Mouse (Mus musculus) heart, embryonic 13.5 days (tissue): ENCODE measurements around the gene Hagh. TPM values are rescaled to one million over a fixed set of nuclear protein-coding genes. Genes with fewer than 3 reads are reported as not detected.

Experiments
- ATAC-seq: fragments of 200-750 bp; cut with Nextera tagmentation; 2 replicates; pipeline ENCODE4 v1.8.0; 2017; ENCODE audit warnings: moderate TSS enrichment; ENCODE audit not compliant: insufficient number of reproducible peaks, low FRiP score, low TSS enrichment; ENCODE audit errors: extremely low read depth
- H3K27ac ChIP-seq: fragments of 300-500 bp; sonication (generic); replicated peaks from 2 replicates; pipeline ENCODE4 v1.5.1; 2015; ENCODE audit warnings: moderate library complexity, mild to moderate bottlenecking, inconsistent platforms
- H3K27me3 ChIP-seq: fragments of 300-500 bp; sonication (generic); replicated peaks from 2 replicates; pipeline ENCODE4 v1.6.1; 2015; ENCODE audit warnings: mild to moderate bottlenecking, inconsistent platforms
- H3K36me3 ChIP-seq: fragments of 300-500 bp; sonication (generic); 2 replicates; pipeline ENCODE4 v1.6.1; 2015; ENCODE audit warnings: mild to moderate bottlenecking, inconsistent platforms
- H3K4me1 ChIP-seq: fragments of 300-500 bp; sonication (generic); 2 replicates; pipeline ENCODE4 v1.6.1; 2015; ENCODE audit warnings: inconsistent platforms
- H3K4me2 ChIP-seq: fragments of 300-500 bp; sonication (generic); 2 replicates; pipeline ENCODE4 v1.6.1; 2015; ENCODE audit warnings: inconsistent platforms, mild to moderate bottlenecking, moderate library complexity
- H3K4me3 ChIP-seq: fragments of 300-500 bp; sonication (generic); 2 replicates; pipeline ENCODE4 v1.5.1; 2015; ENCODE audit warnings: moderate library complexity, mild to moderate bottlenecking, inconsistent platforms
- H3K9ac ChIP-seq: fragments of 300-500 bp; sonication (generic); 2 replicates; pipeline ENCODE4 v1.6.1; 2015; ENCODE audit warnings: inconsistent platforms, mild to moderate bottlenecking, moderate library complexity
- H3K9me3 ChIP-seq: fragments of 300-500 bp; sonication (generic); 2 replicates; pipeline ENCODE4 v1.6.1; 2016; ENCODE audit warnings: inconsistent platforms
- WGBS: fragments of 180-500 bp; shearing (Covaris S2); methylation state at CpG from one replicate; pipeline ENCODE4 v1.1.7; 2015; ENCODE audit warnings: mixed read lengths; 5-methylcytosine and 5-hydroxymethylcytosine counted together
- polyA plus RNA-seq: library from polyadenylated mRNA; unstranded; fragments of >200 nt; fragmentation: Nextera tagmentation; extraction: Ambion mirVana; gene quantifications from 2 replicates; pipeline ENCODE4 v1.2.1, GENCODE M21; 2015

The Hagh gene
- polyA plus RNA-seq, 1 experiment from 2014 or later, result 47.3 TPM

GRCm38 (mm10) chr17:24850065-24850772, 10.3 kb downstream of the Hagh start, which contains the start of gene Fahd1:
Fahd1 (minus strand) TSS chr17:24850364.
- no peaks in the 10 kb centered on the region for H3K9me3 ChIP-seq
- peak within 1 kb of the TSS; percentile 88 for H3K4me2 ChIP-seq
- H3K4me3 ChIP-seq, result peak within 1 kb of the TSS; percentile 85
- under 1% methylated on average over 58 of the region's 58 CpGs for WGBS
- peaks cover 14% of the 10 kb centered on the region for H3K27me3 ChIP-seq
- peaks cover 29% of the 10 kb centered on the region for H3K4me1 ChIP-seq
- peak within 1 kb of the TSS; percentile 95 for H3K9ac ChIP-seq
- peaks cover 21% of the 10 kb centered on the region for H3K36me3 ChIP-seq
- peak within 1 kb of the TSS; percentile 98 for H3K27ac ChIP-seq
- peak; percentile 96 for ATAC-seq

- WGBS, result under 1% methylated on average over 20 of the region's 20 CpGs
- Histone ChIP-seq H3K9ac (peak overlapping the region; percentile 95), H3K4me1 (peaks cover 27% of the 10 kb centered on the region), H3K4me3 (peak overlapping the region; percentile 85), H3K27me3 (peaks cover 12% of the 10 kb centered on the region), H3K27ac (peak overlapping the region; percentile 98), H3K36me3 (peaks cover 21% of the 10 kb centered on the region), H3K9me3 (no peaks in the 10 kb centered on the region), H3K4me2 (peak overlapping the region; percentile 88)
- ATAC-seq, result no peak
Observed at GRCm38 (mm10) chr17:24850773-24851127, 10.8 kb downstream of the Hagh start.

GRCm38 (mm10) chr17:24851381-24852125, 11.6 kb downstream of the Hagh start:
- Histone ChIP-seq H3K4me3 (peak overlapping the region; percentile 85), H3K9me3 (no peaks in the 10 kb centered on the region), H3K4me2 (peak overlapping the region; percentile 88), H3K4me1 (peaks cover 27% of the 10 kb centered on the region), H3K27me3 (peaks cover 9% of the 10 kb centered on the region), H3K9ac (peak overlapping the region; percentile 95), H3K27ac (no peak overlapping the region), H3K36me3 (peaks cover 21% of the 10 kb centered on the region)
- WGBS, result 79% methylated on average over 10 of the region's 10 CpGs
- no peak for ATAC-seq

- Histone ChIP-seq H3K4me2 (no peak overlapping the region), H3K27me3 (peaks cover 9% of the 10 kb centered on the region), H3K4me3 (no peak overlapping the region), H3K9me3 (no peaks in the 10 kb centered on the region), H3K4me1 (peaks cover 9% of the 10 kb centered on the region), H3K27ac (no peak overlapping the region), H3K9ac (no peak overlapping the region), H3K36me3 (peaks cover 42% of the 10 kb centered on the region)
- WGBS, result 75% methylated on average over 3 of the region's 3 CpGs
- ATAC-seq, result no peak
Observed at GRCm38 (mm10) chr17:24855838-24856464, 16.0 kb downstream of the Hagh start.

GRCm38 (mm10) chr17:24856589-24856988, 16.6 kb downstream of the Hagh start:
- peaks cover 48% of the 10 kb centered on the region for H3K36me3 ChIP-seq
- ATAC-seq, result no peak
- no peaks in the 10 kb centered on the region for H3K9me3 ChIP-seq
- peaks cover 3% of the 10 kb centered on the region for H3K27me3 ChIP-seq
- no peak overlapping the region for H3K4me3 ChIP-seq
- no peak overlapping the region for H3K27ac ChIP-seq
- no peak overlapping the region for H3K9ac ChIP-seq
- H3K4me1 ChIP-seq, result peaks cover 2% of the 10 kb centered on the region; the same call in 1 of the 2 replicates
- 88% methylated on average over 13 of the region's 13 CpGs for WGBS
- no peak overlapping the region for H3K4me2 ChIP-seq

- Histone ChIP-seq H3K4me3 (no peak overlapping the region), H3K36me3 (peaks cover 59% of the 10 kb centered on the region), H3K9me3 (no peaks in the 10 kb centered on the region), H3K27me3 (no peaks in the 10 kb centered on the region), H3K4me1 (no peaks in the 10 kb centered on the region), H3K9ac (no peak overlapping the region), H3K4me2 (no peak overlapping the region), H3K27ac (no peak overlapping the region)
- ATAC-seq, result no peak
- 80% methylated on average over 8 of the region's 8 CpGs for WGBS
Observed at GRCm38 (mm10) chr17:24857831-24858470, 18.0 kb downstream of the Hagh start.

GRCm38 (mm10) chr17:24858967-24859366, 19.0 kb downstream of the Hagh start:
- Histone ChIP-seq H3K27ac (no peak overlapping the region), H3K9me3 (no peaks in the 10 kb centered on the region), H3K4me3 (no peak overlapping the region), H3K4me2 (no peak overlapping the region), H3K36me3 (peaks cover 58% of the 10 kb centered on the region), H3K27me3 (no peaks in the 10 kb centered on the region), H3K9ac (no peak overlapping the region), H3K4me1 (no peaks in the 10 kb centered on the region)
- 78% methylated on average over 6 of the region's 6 CpGs for WGBS
- no peak for ATAC-seq

GRCm38 (mm10) chr17:24860076-24860475, 20.1 kb downstream of the Hagh start:
- H3K9ac ChIP-seq, result no peak overlapping the region

GRCm38 (mm10) chr17:24861785-24862184, 21.8 kb downstream of the Hagh start:
- H3K4me1 ChIP-seq, result no peaks in the 10 kb centered on the region

More at GRCm38 (mm10) chr17:24860076-24860475, 20.1 kb downstream of the Hagh start:
- Histone ChIP-seq H3K4me3 (no peak overlapping the region), H3K4me1 (no peaks in the 10 kb centered on the region), H3K27ac (no peak overlapping the region), H3K36me3 (peaks cover 52% of the 10 kb centered on the region), H3K4me2 (no peak overlapping the region), H3K27me3 (no peaks in the 10 kb centered on the region), H3K9me3 (no peaks in the 10 kb centered on the region)
- no peak for ATAC-seq
- WGBS, result 88% methylated on average over 8 of the region's 8 CpGs

GRCm38 (mm10) chr17:24865776-24866175, 25.8 kb downstream of the Hagh start, which contains the start of gene Igfals:
Igfals (plus strand) TSS chr17:24865997.
- H3K9ac ChIP-seq, result no peak within 1 kb of the TSS
- H3K27ac ChIP-seq, result no peak within 1 kb of the TSS
- no peaks in the 10 kb centered on the region for H3K9me3 ChIP-seq
- peaks cover 41% of the 10 kb centered on the region for H3K36me3 ChIP-seq
- 82% methylated on average over 8 of the region's 8 CpGs for WGBS
- ATAC-seq, result no peak
- no peak within 1 kb of the TSS for H3K4me2 ChIP-seq
- no peaks in the 10 kb centered on the region for H3K27me3 ChIP-seq
- H3K4me1 ChIP-seq, result no peaks in the 10 kb centered on the region
- H3K4me3 ChIP-seq, result no peak within 1 kb of the TSS

More at GRCm38 (mm10) chr17:24861785-24862184, 21.8 kb downstream of the Hagh start:
- H3K9me3 ChIP-seq, result no peaks in the 10 kb centered on the region
- peaks cover 60% of the 10 kb centered on the region for H3K36me3 ChIP-seq
- H3K27me3 ChIP-seq, result no peaks in the 10 kb centered on the region
- H3K27ac ChIP-seq, result no peak overlapping the region
- 87% methylated on average over 3 of the region's 3 CpGs for whole genome bisulfite sequencing
- no peak overlapping the region for H3K4me3 ChIP-seq
- ATAC-seq, result no peak
- H3K4me2 ChIP-seq, result no peak overlapping the region
- H3K9ac ChIP-seq, result no peak overlapping the region

GRCm38 (mm10) chr17:24867914-24868313, 28.0 kb downstream of the Hagh start:
- H3K9me3 ChIP-seq, result no peaks in the 10 kb centered on the region
- ATAC-seq, result no peak
- 89% methylated on average over 10 of the region's 10 CpGs for WGBS

More at GRCm38 (mm10) chr17:24867914-24868313, 28.0 kb downstream of the Hagh start:
- Histone ChIP-seq H3K27me3 (no peaks in the 10 kb centered on the region), H3K9ac (no peak overlapping the region), H3K27ac (no peak overlapping the region), H3K4me1 (no peaks in the 10 kb centered on the region), H3K4me3 (no peak overlapping the region), H3K4me2 (no peak overlapping the region), H3K36me3 (peaks cover 19% of the 10 kb centered on the region)
